Mouse (Mus musculus): ENCODE measurements at regions not wholly inside any gene's neighbourhood (a gene's known extent, or its start where the extent isn't known, plus 50 kb on each side); places are given as distances from the start of the nearest gene placed in this dataset.

DNA sequence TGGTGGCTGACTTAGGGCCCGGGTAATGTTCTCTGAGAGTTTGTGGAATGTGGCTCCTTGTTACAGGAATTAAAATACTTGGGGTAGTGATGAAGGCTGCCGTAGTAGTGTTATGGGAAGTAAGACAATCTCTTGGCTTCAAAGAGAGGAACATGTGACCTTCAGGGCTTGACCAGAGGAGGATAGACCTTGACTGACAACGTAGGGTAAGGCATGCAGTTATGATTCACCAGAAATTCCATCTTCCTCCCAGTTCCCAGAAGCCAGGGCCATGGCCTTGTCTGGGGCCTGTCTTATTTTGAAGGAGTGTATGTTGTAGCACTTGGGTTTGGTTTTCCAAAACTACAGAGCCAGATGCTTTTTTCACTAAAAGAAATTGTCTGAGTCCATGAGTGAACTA, 1370.1 kb upstream of the A1bg start:
- Histone ChIP-seq H3K9me3 (ENCODE audit: control insufficient read depth, low read length) (no peaks in the 10 kb centered on the region), H3K4me3 (ENCODE audit: low read depth, low read length) (no peak overlapping the region), H3K4me1 (ENCODE audit: control insufficient read depth, insufficient read depth, low read length) (no peaks in the 10 kb centered on the region), H3K27me3 (replicated peaks; ENCODE audit: control insufficient read depth, insufficient read depth, low read length) (no peaks in the 10 kb centered on the region), H3K27ac (replicated peaks; ENCODE audit: low read depth, low read length) (no peak overlapping the region), H3K9ac (ENCODE audit: low read depth, low read length) (no peak overlapping the region), H3K4me2 (ENCODE audit: low read depth, low read length) (no peak overlapping the region), H3K36me3 (ENCODE audit: control insufficient read depth, insufficient read depth, low read length) (no peaks in the 10 kb centered on the region)
- 77% methylated on average over 3 of the region's 3 CpGs for WGBS
- ATAC-seq (ENCODE audit: low read depth) (no peak), DNase-seq (ENCODE audit: low spot score) (no peak)

DNA sequence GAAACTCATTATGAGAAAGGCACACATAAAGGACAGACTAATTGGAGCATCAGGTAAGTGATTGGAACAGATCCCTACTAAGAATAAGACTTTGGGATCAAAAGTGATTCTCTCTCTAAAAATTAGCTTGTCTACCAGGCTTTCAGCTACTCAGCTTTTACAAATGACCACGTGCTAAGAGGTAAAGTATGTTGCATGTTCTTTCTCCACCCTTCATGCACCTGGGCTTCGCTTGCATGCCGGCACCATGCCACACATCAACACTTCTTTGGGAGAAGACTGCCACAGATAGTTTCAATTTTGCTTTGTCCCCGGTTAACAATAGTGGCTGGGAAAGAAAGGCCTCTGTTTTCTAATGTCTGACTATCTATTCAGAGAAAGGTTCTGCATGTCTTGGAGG, 1367.9 kb upstream of the A1bg start:
- H3K4me1 ChIP-seq (ENCODE audit: control insufficient read depth, insufficient read depth, low read length): peaks cover 6% of the 10 kb centered on the region; the same call in 1 of the 2 replicates
- H3K4me3 ChIP-seq (ENCODE audit: low read depth, low read length): no peak overlapping the region
- no peak for DNase-seq (ENCODE audit: low spot score)
- H3K27ac ChIP-seq (replicated peaks; ENCODE audit: low read depth, low read length): no peak overlapping the region
- no peak overlapping the region for H3K4me2 ChIP-seq (ENCODE audit: low read depth, low read length)
- no peaks in the 10 kb centered on the region for H3K27me3 ChIP-seq (replicated peaks; ENCODE audit: control insufficient read depth, insufficient read depth, low read length)
- H3K9ac ChIP-seq (ENCODE audit: low read depth, low read length): no peak overlapping the region
- no peaks in the 10 kb centered on the region for H3K36me3 ChIP-seq (ENCODE audit: control insufficient read depth, insufficient read depth, low read length)
- 90% methylated on average over 4 of the region's 4 CpGs for WGBS
- no peak for ATAC-seq (ENCODE audit: low read depth)
- no peaks in the 10 kb centered on the region for H3K9me3 ChIP-seq (ENCODE audit: control insufficient read depth, low read length)

DNA sequence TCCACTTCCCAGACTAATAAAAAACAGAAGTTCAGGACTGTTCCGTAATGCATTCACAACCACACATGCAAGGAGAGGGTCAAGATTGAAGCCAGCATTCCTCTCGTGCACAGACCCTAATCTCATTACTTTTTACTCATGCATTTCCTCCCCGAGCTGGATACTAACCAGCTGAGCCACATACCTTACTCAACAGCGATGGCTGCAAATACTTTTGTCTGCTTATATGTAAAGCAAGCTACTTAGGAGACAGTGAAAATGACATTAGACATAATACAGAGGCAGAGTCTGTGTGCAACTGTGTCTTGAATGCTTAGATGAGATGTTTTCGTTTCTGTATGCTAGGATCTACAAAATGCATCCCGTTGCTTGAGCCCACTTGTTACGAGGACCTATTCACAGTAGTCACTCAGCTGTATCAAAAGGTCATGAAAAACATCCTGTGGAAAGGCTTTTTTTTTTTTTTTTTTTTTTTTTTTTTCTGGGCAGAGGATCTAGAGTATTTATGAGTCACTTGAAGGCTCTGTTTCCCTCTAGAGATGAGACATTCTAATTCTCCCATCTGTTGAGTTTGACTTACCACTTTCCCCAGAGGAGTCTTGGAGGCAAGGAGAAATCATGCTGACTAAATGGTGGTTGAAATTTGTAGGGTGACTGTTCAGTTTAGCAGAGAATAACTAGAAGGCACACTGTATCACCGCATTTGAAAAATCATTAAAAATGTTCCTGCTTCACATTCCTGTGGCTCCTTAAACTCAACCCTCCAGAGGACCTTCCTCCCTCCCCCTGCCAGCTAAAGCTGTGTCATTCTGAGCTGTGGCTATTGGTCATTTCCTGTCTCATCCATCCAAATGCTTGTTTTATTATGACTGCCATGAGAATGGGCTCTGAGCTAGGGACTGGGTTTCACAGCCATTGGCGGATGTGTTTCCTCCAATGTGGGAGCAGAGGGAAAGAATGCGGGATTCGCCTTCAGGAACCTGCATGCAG, 1364.1 kb upstream of the A1bg start:
- WGBS: 31% methylated on average over 11 of the region's 11 CpGs
- no peaks in the 10 kb centered on the region for H3K36me3 ChIP-seq (ENCODE audit: control insufficient read depth, insufficient read depth, low read length)
- no peaks in the 10 kb centered on the region for H3K9me3 ChIP-seq (ENCODE audit: control insufficient read depth, low read length)
- no peaks in the 10 kb centered on the region for H3K27me3 ChIP-seq (replicated peaks; ENCODE audit: control insufficient read depth, insufficient read depth, low read length)
- H3K4me1 ChIP-seq (ENCODE audit: control insufficient read depth, insufficient read depth, low read length): peaks cover 6% of the 10 kb centered on the region; the same call in 1 of the 2 replicates
- ATAC-seq (ENCODE audit: low read depth): peak; percentile 47; the same call in 1 of the 2 replicates
- H3K27ac ChIP-seq (replicated peaks; ENCODE audit: low read depth, low read length): no peak overlapping the region
- no peak overlapping the region for H3K4me2 ChIP-seq (ENCODE audit: low read depth, low read length)
- DNase-seq (ENCODE audit: low spot score): peak; percentile 73
- H3K9ac ChIP-seq (ENCODE audit: low read depth, low read length): no peak overlapping the region
- no peak overlapping the region for H3K4me3 ChIP-seq (ENCODE audit: low read depth, low read length)

GRCm38 (mm10) chr15:62284606-62285531, 1362.1 kb upstream of the A1bg start:
- WGBS: 91% methylated on average over 7 of the region's 7 CpGs

DNA sequence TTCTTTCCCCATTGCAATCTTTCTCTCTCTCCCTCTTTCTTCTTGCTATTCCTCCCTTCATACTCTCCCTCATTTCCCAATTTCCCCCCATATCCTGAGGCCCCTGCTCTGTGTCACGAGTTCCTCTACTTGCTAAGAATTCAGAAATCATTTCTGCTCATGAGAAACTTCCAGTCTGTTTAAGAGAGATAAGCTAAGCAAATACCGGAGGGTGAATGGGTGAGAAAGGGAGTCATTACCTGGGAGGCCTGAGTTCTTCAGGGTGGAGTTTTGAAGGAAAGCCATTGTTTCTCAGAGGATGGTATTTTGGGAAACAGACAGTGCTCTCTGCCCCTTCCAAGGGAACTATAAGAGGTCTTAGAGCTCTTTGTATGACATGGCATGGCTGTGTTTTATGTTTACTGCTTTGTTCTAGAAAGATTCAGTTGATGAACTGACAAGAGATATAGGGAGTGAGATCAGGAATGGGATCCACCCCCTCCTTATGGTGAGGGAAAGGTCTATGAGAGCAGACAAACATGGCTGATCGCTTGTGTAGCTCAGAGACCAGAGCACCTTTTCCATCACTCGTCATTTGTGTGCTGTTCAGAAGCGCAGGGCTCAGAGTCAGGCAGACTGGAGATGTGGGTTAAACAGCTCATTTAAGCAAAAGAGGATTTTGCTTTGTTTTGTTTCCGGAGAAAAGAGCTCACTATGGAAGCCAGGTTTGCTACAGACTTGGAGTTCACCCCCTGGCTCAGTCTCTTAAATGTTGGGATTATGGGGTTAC, 1361.0 kb upstream of the A1bg start:
- no peaks in the 10 kb centered on the region for H3K9me3 ChIP-seq (ENCODE audit: control insufficient read depth, low read length)
- ATAC-seq (ENCODE audit: low read depth) (no peak), DNase-seq (ENCODE audit: low spot score) (no peak)
- no peak overlapping the region for H3K27ac ChIP-seq (replicated peaks; ENCODE audit: low read depth, low read length)
- H3K9ac ChIP-seq (ENCODE audit: low read depth, low read length): no peak overlapping the region
- H3K36me3 ChIP-seq (ENCODE audit: control insufficient read depth, insufficient read depth, low read length): no peaks in the 10 kb centered on the region
- H3K4me3 ChIP-seq (ENCODE audit: low read depth, low read length): no peak overlapping the region
- H3K4me2 ChIP-seq (ENCODE audit: low read depth, low read length): no peak overlapping the region
- no peaks in the 10 kb centered on the region for H3K27me3 ChIP-seq (replicated peaks; ENCODE audit: control insufficient read depth, insufficient read depth, low read length)
- peaks cover 6% of the 10 kb centered on the region; the same call in 1 of the 2 replicates for H3K4me1 ChIP-seq (ENCODE audit: control insufficient read depth, insufficient read depth, low read length)
- WGBS: 81% methylated on average over 6 of the region's 6 CpGs

More at GRCm38 (mm10) chr15:62284606-62285531, 1362.1 kb upstream of the A1bg start:
- H3K27ac ChIP-seq (replicated peaks; ENCODE audit: low read depth, low read length): no peak overlapping the region
- H3K4me3 ChIP-seq (ENCODE audit: low read depth, low read length): no peak overlapping the region
- H3K4me2 ChIP-seq (ENCODE audit: low read depth, low read length): no peak overlapping the region
- no peaks in the 10 kb centered on the region for H3K36me3 ChIP-seq (ENCODE audit: control insufficient read depth, insufficient read depth, low read length)
- H3K4me1 ChIP-seq (ENCODE audit: control insufficient read depth, insufficient read depth, low read length): peaks cover 6% of the 10 kb centered on the region; the same call in 1 of the 2 replicates
- H3K9ac ChIP-seq (ENCODE audit: low read depth, low read length): no peak overlapping the region
- H3K9me3 ChIP-seq (ENCODE audit: control insufficient read depth, low read length): no peaks in the 10 kb centered on the region
- no peaks in the 10 kb centered on the region for H3K27me3 ChIP-seq (replicated peaks; ENCODE audit: control insufficient read depth, insufficient read depth, low read length)
- no peak for DNase-seq (ENCODE audit: low spot score)
- ATAC-seq (ENCODE audit: low read depth): no peak

- Histone ChIP-seq H3K36me3 (ENCODE audit: control insufficient read depth, insufficient read depth, low read length) (no peaks in the 10 kb centered on the region), H3K4me3 (ENCODE audit: low read depth, low read length) (no peak overlapping the region), H3K4me2 (ENCODE audit: low read depth, low read length) (no peak overlapping the region), H3K9me3 (ENCODE audit: control insufficient read depth, low read length) (no peaks in the 10 kb centered on the region), H3K27me3 (replicated peaks; ENCODE audit: control insufficient read depth, insufficient read depth, low read length) (no peaks in the 10 kb centered on the region), H3K4me1 (ENCODE audit: control insufficient read depth, insufficient read depth, low read length) (peaks cover 6% of the 10 kb centered on the region; the same call in 1 of the 2 replicates), H3K27ac (replicated peaks; ENCODE audit: low read depth, low read length) (no peak overlapping the region), H3K9ac (ENCODE audit: low read depth, low read length) (no peak overlapping the region)
- 64% methylated on average over 9 of the region's 9 CpGs for WGBS
- DNase-seq (ENCODE audit: low spot score) (no peak), ATAC-seq (ENCODE audit: low read depth) (no peak)
Observed at GRCm38 (mm10) chr15:62282646-62283045, 1359.8 kb upstream of the A1bg start.

GRCm38 (mm10) chr15:62282116-62282515, 1359.3 kb upstream of the A1bg start:
- H3K27me3 ChIP-seq (replicated peaks; ENCODE audit: control insufficient read depth, insufficient read depth, low read length): no peaks in the 10 kb centered on the region
- no peak overlapping the region for H3K4me3 ChIP-seq (ENCODE audit: low read depth, low read length)
- DNase-seq (ENCODE audit: low spot score) (peak; percentile 54), ATAC-seq (ENCODE audit: low read depth) (no peak)
- no peak overlapping the region for H3K9ac ChIP-seq (ENCODE audit: low read depth, low read length)
- no peaks in the 10 kb centered on the region for H3K36me3 ChIP-seq (ENCODE audit: control insufficient read depth, insufficient read depth, low read length)
- H3K9me3 ChIP-seq (ENCODE audit: control insufficient read depth, low read length): no peaks in the 10 kb centered on the region
- H3K4me2 ChIP-seq (ENCODE audit: low read depth, low read length): no peak overlapping the region
- H3K27ac ChIP-seq (replicated peaks; ENCODE audit: low read depth, low read length): no peak overlapping the region
- H3K4me1 ChIP-seq (ENCODE audit: control insufficient read depth, insufficient read depth, low read length): peaks cover 2% of the 10 kb centered on the region; the same call in 1 of the 2 replicates
- WGBS: 89% methylated on average over 1 of the region's 1 CpGs

DNA sequence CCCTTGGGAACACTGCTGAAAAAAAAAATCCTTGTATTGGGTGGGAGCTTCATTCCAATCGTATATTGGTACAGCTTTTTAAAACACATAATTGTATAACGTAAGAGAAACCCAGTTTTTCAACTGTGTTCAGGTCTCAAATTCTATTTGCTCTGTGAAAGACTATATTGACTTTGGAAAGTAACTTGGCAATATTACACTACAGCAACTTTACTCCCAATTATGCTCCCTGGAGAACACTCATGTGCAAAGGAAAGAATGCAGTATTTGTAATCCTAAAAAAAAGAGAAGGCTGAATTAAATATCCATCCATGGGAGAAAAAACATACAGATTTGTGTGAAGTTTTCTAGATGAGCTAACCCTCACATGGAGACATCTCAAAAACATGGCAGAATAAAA, 1356.7 kb upstream of the A1bg start:
- ATAC-seq (ENCODE audit: low read depth) (no peak), DNase-seq (ENCODE audit: low spot score) (peak; percentile 74)
- Histone ChIP-seq H3K4me3 (ENCODE audit: low read depth, low read length) (no peak overlapping the region), H3K4me2 (ENCODE audit: low read depth, low read length) (no peak overlapping the region), H3K27me3 (replicated peaks; ENCODE audit: control insufficient read depth, insufficient read depth, low read length) (no peaks in the 10 kb centered on the region), H3K9ac (ENCODE audit: low read depth, low read length) (no peak overlapping the region), H3K9me3 (ENCODE audit: control insufficient read depth, low read length) (0 out of 2 replicates have a peak, but pooled peaks cover 3% of the 10 kb centered on the region), H3K4me1 (ENCODE audit: control insufficient read depth, insufficient read depth, low read length) (no peaks in the 10 kb centered on the region), H3K36me3 (ENCODE audit: control insufficient read depth, insufficient read depth, low read length) (no peaks in the 10 kb centered on the region), H3K27ac (replicated peaks; ENCODE audit: low read depth, low read length) (no peak overlapping the region)
- 60% methylated on average over 2 of the region's 2 CpGs for WGBS
